Comparison of ENCODE assay signal across 25 mouse cellular contexts in genomic region chr4:46361258-46361657, GRCm38 (mm10). TPM values are rescaled to one million over a fixed set of nuclear protein-coding genes. Genes with fewer than 3 reads are reported as not detected.
DNase-seq lines count a peak whose midpoint lies in the region; ATAC-seq lines count a peak whose summit lies in the region.
"Had no signal": no experiment of that assay in that cellular context is flagged by ENCODE, and none has a peak within 500 bp of the region (broad histone marks: within the 10 kb centered on the region; RNA-seq: fewer than 3 reads in every experiment).

No protein-coding gene starts in this region.

- 24% methylated on average over 5 of the region's 5 CpGs for WGBS in heart, embryonic 12.5 days
- 69% methylated on average over 5 of the region's 5 CpGs for WGBS in kidney, embryonic 16.5 days

- no peak overlapping the region for H3K4me3 ChIP-seq in heart, embryonic 12.5 days
- no peak overlapping the region for H3K4me3 ChIP-seq in kidney, embryonic 16.5 days (ENCODE audit: low read length)
- H3K4me3 ChIP-seq: embryonic facial prominence, embryonic 13.5 days; hindbrain, embryonic 10.5 days; neural tube, embryonic 12.5 days; stomach, embryonic 15.5 days had no signal

- H3K27me3 ChIP-seq in heart, embryonic 12.5 days (replicated peaks), result peaks cover 9% of the 10 kb centered on the region
- no peaks in the 10 kb centered on the region for H3K27me3 ChIP-seq in kidney, embryonic 16.5 days (ENCODE audit: insufficient read depth, low read length)
- H3K27me3 ChIP-seq: Patski had no signal

- no peak overlapping the region for H3K9ac ChIP-seq in heart, embryonic 12.5 days
- H3K9ac ChIP-seq in kidney, embryonic 16.5 days (replicated peaks; ENCODE audit: low read length), result no peak overlapping the region
- H3K9ac ChIP-seq: embryonic facial prominence, embryonic 13.5 days; liver, postnatal 0 days; neural tube, embryonic 12.5 days; stomach, embryonic 15.5 days had no signal

- H3K9me3 ChIP-seq in heart, embryonic 12.5 days (replicated peaks), result peaks cover 5% of the 10 kb centered on the region
- H3K9me3 ChIP-seq in kidney, embryonic 16.5 days (ENCODE audit: low read length), result no peaks in the 10 kb centered on the region; the same call in 1 of the 2 replicates
- H3K9me3 ChIP-seq: embryonic facial prominence, embryonic 13.5 days; hindbrain, embryonic 10.5 days; neural tube, embryonic 12.5 days; stomach, embryonic 15.5 days had no signal

- intact Hi-C loops in left cerebral cortex, postnatal 14 days (cut with DNase I), result no loop called here

- no peak for DNase-seq in heart, adult 11 months
- peak; percentile 84 for DNase-seq in right cerebral cortex, adult 18-20 months
- no peak for DNase-seq in right cerebral cortex, postnatal 4 days
- peak; percentile 65 to 74 for DNase-seq in left cerebral cortex, postnatal 14 days (ENCODE audit: low spot score in 2 of 2)
- no peak for DNase-seq in ovary, postnatal 36 days (ENCODE audit: low spot score)
- no peak for DNase-seq in adrenal gland, postnatal 36 days
- DNase-seq: adrenal gland, postnatal 14 days; cerebellum, adult 9-10 months; kidney, adult 8-10 months; kidney, postnatal 36 days; layer of hippocampus, postnatal 36 days; liver; liver, postnatal 0 days; lung, postnatal 14 days had no signal

- H3K4me1 ChIP-seq in heart, embryonic 12.5 days (replicated peaks), result 0 out of 2 replicates have a peak, but pooled peaks cover 3% of the 10 kb centered on the region
- H3K4me1 ChIP-seq in kidney, embryonic 16.5 days (ENCODE audit: insufficient read depth, low read length), result no peaks in the 10 kb centered on the region
- H3K4me1 ChIP-seq: embryonic facial prominence, embryonic 13.5 days; hindbrain, embryonic 10.5 days; neural tube, embryonic 12.5 days; stomach, embryonic 15.5 days had no signal

- 0 out of 2 replicates have a peak, but pooled peaks have one; percentile 29 for ATAC-seq in heart, embryonic 12.5 days (ENCODE audit: insufficient number of reproducible peaks, low FRiP score)
- no peak for ATAC-seq in kidney, embryonic 16.5 days (ENCODE audit: low FRiP score, low TSS enrichment)
- ATAC-seq: activated CD4-positive, CD25-positive, alpha-beta regulatory T cell, adult 4 months; liver, postnatal 0 days; Patski had no signal

- H3K36me3 ChIP-seq in heart, embryonic 12.5 days, result no peaks in the 10 kb centered on the region
- no peaks in the 10 kb centered on the region for H3K36me3 ChIP-seq in kidney, embryonic 16.5 days (ENCODE audit: insufficient read depth, low read length)
- H3K36me3 ChIP-seq: embryonic facial prominence, embryonic 13.5 days; hindbrain, embryonic 10.5 days; neural tube, embryonic 12.5 days; stomach, embryonic 15.5 days had no signal

- no peak overlapping the region for H3K27ac ChIP-seq in heart, embryonic 12.5 days (ENCODE audit: poor library complexity, severe bottlenecking)
- H3K27ac ChIP-seq in kidney, embryonic 16.5 days (ENCODE audit: low read length), result no peak overlapping the region
- H3K27ac ChIP-seq: embryonic facial prominence, embryonic 13.5 days; hindbrain, embryonic 10.5 days; neural tube, embryonic 12.5 days; stomach, embryonic 15.5 days had no signal

- no peak overlapping the region for H3K4me2 ChIP-seq in heart, embryonic 12.5 days
- H3K4me2 ChIP-seq in kidney, embryonic 16.5 days (replicated peaks; ENCODE audit: low read depth, low read length), result no peak overlapping the region
- H3K4me2 ChIP-seq: embryonic facial prominence, embryonic 13.5 days; neural tube, embryonic 12.5 days; stomach, embryonic 15.5 days had no signal

RNA-seq across cellular contexts. Expression of gene Foxe1, which starts 17.8 kb away (rescaled TPM):
- not detected in 2 replicates for polyA plus RNA-seq in heart, embryonic 12.5 days (2016; fragmentation: Nextera tagmentation; extraction: Ambion mirVana)
- not detected for total RNA-seq in left cerebral cortex, postnatal 14 days (2021)
- not detected for total RNA-seq in adrenal gland, postnatal 36 days (2021)
- not detected in 2 replicates for polyA plus RNA-seq in kidney, embryonic 16.5 days (2015; fragmentation: Nextera tagmentation; extraction: Ambion mirVana)
- total RNA-seq: adrenal gland, postnatal 14 days; gastrocnemius, postnatal 4 days; layer of hippocampus, postnatal 36 days; megakaryocyte-erythroid progenitor cell, adult 5-6 weeks had no signal
- polyA plus RNA-seq: activated CD4-positive, CD25-positive, alpha-beta regulatory T cell, adult 4 months; heart, embryonic 14.5 days; liver, postnatal 0 days; neural tube, embryonic 12.5 days; Patski had no signal

RNA-seq across cellular contexts. Expression of gene Trmo, which starts 28.0 kb away (rescaled TPM):
- polyA plus RNA-seq in heart, embryonic 12.5 days (2016; fragmentation: Nextera tagmentation; extraction: Ambion mirVana), result 8.3 and 8.7 TPM in 2 replicates
- total RNA-seq in left cerebral cortex, postnatal 14 days (2021), result 1 to 10 TPM; 3.2 to 3.7 TPM
- total RNA-seq in adrenal gland, postnatal 36 days (2021), result 1 to 10 TPM; 6.0 to 6.8 TPM
- polyA plus RNA-seq in kidney, embryonic 16.5 days (2015; fragmentation: Nextera tagmentation; extraction: Ambion mirVana), result 11.8 and 12.3 TPM in 2 replicates

RNA-seq across cellular contexts. Expression of gene Hemgn, which starts 52.0 kb away (rescaled TPM):
- polyA plus RNA-seq in heart, embryonic 12.5 days (2016; fragmentation: Nextera tagmentation; extraction: Ambion mirVana), result 9.7 and 12.4 TPM in 2 replicates
- not detected for total RNA-seq in left cerebral cortex, postnatal 14 days (2021)
- under 1 TPM in 1 of 2 experiments, not detected in 1; 0.17 TPM for total RNA-seq in adrenal gland, postnatal 36 days (2021)
- polyA plus RNA-seq in kidney, embryonic 16.5 days (2015; fragmentation: Nextera tagmentation; extraction: Ambion mirVana), result 1.4 and 1.5 TPM in 2 replicates
- total RNA-seq: layer of hippocampus, postnatal 36 days had no signal
- polyA plus RNA-seq: Patski had no signal

Comparison
In these comparisons a context has a peak if more than half of its experiments do, and no peak if none do; other contexts are left out.
1. DNase-seq: peak in right cerebral cortex, adult 18-20 months (single experiment) and left cerebral cortex, postnatal 14 days (2 of 2); none in heart, adult 11 months (single experiment), right cerebral cortex, postnatal 4 days (single experiment), ovary, postnatal 36 days (single experiment) and adrenal gland, postnatal 36 days (0 of 2).